Mouse (Mus musculus): ENCODE data around the gene Spag17. TPM values are rescaled to one million over a fixed set of nuclear protein-coding genes. Genes with fewer than 3 reads are reported as not detected.
"Not testable (repeated sequence)": the region's sequence is repeated elsewhere in the genome, so short reads cannot be mapped to it uniquely, and the experiment has no call there.

Spag17 gene
- total RNA-seq (2021) = under 1 TPM in 1 of 2 experiments, not detected in 1; 0.20 TPM
- long read RNA-seq, experiment 1 = 0 reads
- long read RNA-seq, experiment 2 = 0 reads

DNA sequence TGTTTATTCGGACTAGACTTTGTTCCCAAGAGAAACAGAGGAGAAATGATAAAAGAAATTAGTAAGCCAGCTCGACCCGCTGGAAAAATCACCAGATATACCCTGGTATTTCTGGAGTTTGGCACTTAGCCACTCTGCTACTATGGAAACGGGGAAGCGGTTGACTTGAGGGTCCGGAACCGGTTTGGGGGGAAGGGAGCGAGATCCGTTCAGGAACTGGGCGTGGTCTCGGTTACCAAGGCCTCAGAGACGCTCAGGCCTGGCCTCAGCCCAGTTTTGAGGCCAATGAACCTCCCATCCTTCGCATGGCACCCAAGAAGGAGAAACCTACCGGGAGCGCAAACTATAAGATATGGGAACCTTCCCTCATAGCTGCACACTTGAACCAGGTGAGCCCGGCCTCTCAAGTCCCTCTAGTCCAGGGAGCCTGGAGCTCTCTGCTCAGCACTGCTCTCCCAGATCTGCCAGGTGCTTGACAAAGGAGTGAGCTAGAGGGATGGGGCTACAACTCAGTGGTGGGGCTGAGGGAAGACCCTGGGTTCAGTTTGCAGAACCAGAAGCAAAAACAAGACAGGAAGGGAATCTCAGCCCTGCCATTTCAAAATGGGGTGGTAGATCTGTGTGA is at the start of gene Spag17:
TSS of gene Spag17 (plus strand) at position 220 of the 625 bp plus-strand sequence.
- DNase-seq (ENCODE audit: low spot score in 2 of 2) = no peak

DNA sequence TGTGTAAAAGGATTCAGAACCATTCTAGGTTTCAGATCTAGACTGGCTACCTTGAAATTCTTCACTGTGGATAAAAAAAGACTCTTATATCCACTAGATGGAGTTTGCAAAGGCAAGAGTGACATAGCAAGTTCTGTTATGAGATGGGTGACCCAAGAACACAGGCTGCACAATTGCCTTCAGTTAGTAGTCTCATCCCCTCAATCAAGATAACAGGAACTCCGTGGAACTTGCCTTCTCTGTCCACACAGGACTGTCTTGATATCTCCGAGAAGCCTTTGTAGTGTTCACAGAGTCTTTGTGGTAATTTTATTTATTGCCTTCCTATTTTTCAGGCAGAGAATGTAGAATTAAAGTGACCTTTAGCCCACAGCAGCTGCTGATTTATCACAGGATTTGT is 42.9 kb upstream of the Spag17 start:
- DNase-seq (ENCODE audit: low spot score in 2 of 2) = no peak

DNA sequence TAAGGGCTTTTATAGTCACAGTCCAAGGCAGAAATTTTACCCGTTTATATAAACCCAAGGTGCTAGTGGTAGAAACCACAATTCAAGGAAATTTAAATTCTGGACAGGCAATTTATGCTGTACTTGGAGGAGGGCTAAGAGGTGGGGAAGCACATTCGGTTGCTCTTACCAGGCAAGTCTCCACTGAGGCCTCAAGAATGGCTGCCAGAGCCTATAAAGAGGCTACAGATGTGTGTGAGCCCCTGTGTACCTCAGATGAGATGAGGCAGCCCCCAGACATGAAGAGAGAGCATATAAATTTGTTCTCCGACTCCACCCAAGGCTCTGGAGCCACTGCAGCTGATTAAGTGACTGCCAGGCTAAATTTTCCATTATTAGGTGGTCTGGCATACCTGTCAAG is 42.4 kb upstream of the Spag17 start:
- no peak for DNase-seq (ENCODE audit: low spot score in 2 of 2)

DNA sequence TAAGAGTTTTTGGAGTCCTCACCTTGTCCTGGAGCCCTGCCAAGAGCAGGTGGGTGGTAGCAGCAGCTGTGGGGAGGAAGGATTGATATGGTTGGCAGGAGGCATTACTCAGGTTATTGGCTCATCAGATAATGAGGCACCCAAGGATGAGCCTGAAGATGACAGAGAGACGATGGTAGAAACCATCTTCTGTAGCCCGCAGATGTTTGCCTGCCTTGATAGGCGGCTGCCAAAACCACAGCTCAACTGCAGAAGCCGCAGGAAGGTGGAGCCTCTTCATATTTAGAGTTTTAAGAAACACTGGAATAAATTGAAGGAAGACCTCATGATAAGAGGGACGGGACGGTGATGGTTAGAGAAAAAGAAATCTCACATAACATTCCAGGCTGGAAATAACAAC is 42.0 kb upstream of the Spag17 start:
- DNase-seq (ENCODE audit: low spot score in 2 of 2) = no peak

DNA sequence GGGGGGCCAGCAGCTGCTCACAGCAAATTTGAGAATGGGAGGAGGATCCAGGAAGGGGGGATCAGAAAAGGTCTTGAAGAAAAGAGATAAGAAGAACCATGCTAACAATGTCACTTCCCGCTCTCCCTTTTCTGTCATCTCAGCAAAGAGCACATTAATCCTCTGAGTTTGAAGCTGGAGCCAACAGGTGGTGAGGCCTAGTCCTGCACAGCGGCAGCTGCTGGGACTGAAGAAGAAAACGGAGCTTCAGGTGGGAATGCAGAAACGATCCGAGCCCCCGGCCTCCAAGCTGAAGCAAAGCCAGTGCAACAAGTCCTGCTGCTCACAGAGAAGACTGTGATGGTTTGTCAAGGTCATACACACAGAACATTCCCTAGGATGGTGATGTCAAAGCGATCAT is 34.3 kb upstream of the Spag17 start:
- DNase-seq (ENCODE audit: low spot score in 2 of 2) = no peak

DNA sequence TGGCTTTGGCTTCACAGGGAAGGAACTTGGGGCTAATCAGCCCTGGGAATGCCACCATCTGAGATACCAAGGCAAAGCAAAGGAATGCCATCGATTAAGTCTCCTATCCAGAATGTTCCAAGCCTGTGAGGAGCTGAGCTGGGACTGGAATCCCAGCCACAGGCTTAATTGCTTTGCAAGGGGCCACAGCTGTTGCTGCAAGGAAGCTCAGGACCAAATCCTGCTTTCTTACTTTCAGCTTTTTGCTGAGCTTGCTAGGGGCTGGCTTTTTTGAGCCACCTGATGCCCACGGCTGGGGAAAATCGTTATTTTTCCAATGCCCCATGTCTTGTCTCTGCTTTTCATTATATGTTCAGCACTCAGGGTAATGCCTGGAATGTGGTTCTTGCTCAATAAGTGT is 30.6 kb upstream of the Spag17 start:
- DNase-seq (ENCODE audit: low spot score in 2 of 2) = no peak

DNA sequence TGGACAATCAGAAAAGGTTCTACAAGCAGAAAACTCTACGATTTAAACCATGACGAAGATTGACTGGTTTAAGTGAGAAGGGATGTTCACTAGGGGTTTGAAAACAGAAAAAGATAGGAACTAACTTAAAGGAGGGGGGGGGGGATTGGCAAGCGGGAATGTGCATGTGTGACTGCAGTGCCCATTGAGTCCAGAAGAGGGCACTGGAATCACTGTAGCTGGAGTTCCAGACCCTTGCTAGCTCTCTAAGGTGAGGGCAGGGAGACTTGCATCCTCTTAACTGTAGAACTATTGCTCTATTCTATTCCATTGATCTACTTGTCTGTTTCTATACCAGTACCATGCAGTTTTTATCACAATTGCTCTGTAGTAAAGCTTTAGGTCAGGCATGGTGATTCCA is 26.3 kb upstream of the Spag17 start:
- DNase-seq (ENCODE audit: low spot score in 2 of 2) = no peak

DNA sequence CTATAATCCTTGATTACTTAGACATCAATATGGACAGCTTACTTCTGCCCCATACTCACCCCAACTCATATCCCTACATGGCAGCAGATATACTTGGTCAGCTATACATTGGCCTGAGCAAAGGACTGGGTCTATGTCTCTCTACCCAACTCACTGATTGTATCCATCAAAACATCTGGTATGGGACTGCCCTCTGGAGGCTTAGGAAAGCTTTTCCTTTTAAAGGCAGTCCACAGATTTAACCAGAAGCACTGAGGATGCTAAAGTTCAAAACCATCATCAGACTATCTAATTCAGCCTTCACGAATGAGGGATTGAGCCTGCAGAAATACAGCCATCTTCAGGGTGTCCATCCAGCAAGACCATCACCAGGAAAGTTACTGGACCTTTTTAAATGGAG is 20.5 kb upstream of the Spag17 start:
- no peak for DNase-seq (ENCODE audit: low spot score in 2 of 2)

DNA sequence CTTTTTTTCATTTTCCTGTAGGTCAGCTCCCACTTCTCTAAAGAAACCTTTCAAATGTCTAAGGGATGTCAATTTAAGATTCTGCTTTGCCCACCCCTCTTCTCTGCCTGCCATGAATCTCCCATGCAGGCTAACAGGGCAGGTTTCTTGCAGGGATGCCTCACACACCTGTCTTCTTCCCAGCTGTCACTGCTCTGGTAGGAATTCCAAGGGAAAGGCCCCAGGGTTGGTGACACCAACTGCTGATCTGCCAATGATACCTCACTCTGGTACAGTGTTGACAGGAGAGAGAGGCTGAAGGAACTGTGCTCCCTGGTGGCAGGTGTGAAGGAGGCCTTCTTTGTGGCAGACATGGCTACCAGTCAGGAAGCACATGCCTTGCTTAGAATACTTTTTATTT is 10.1 kb upstream of the Spag17 start:
- DNase-seq (ENCODE audit: low spot score in 2 of 2) = no peak

DNA sequence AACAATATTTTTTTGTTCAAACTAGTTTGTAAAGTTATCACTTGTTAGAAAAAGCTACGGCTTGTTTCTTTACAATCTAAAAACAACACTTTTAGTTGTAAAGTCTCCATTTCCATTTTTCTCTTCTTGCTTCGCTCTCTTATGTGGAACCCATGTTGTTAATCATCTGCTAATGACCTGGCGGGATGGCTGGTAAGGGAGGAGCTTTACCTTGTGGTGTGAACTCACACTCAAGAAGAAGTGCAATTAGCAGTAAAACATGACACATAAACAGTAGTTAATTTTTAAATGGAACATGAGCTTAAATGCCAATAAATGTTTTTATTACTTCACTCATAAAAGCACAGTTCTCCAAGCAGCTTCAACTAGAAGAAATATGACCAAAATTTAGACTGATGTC is 3.7 kb upstream of the Spag17 start:
- DNase-seq (ENCODE audit: low spot score in 2 of 2) = no peak

DNA sequence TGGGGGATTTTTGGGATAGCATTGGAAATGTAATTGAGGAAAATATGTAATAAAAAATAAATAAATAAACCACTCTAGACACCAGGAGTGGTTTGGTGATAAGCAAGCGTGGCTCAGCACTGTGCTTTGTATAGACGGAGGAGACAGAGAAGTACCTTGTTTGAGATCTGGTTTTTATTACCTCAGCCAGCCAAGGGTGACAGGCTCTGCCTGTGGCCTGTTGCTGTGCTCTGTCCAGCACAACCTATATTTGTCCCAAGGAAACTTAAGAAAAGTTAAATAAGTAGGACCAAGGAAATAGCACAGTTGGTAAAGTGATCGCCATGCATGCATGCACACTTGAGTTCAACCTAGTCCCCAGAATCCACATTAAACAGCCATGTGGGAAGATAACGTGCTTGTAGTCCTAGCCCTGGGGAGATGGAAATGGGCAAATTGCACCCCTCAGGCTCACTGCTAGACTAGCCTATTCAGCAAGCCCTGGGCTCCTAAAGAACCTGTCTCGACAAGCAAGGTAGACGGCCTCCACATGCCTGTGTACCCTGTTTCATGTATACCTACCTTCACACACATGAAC is 1.1 kb upstream of the Spag17 start:
- no peak for DNase-seq (ENCODE audit: low spot score in 2 of 2)

DNA sequence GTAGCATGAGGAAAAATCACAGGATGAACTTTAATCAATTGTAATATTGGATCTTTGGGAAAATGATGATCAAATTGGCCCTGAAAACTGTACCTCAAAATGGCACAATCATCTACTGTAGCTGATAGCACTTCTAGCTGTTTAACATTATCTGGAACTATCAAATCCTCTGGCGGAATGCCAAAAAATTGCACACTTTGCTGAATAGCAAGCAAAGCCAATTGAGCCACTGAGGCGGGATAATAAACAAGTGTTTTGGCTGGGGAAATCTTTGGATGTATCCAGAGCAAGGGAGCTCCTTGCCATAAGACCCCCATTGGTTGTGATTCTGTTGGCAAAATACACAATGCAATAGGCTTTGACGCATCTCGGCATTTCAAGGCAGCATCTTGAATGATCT is 9.5 kb downstream of the Spag17 start:
- not testable (repeated sequence) for DNase-seq (ENCODE audit: low spot score in 2 of 2)

DNA sequence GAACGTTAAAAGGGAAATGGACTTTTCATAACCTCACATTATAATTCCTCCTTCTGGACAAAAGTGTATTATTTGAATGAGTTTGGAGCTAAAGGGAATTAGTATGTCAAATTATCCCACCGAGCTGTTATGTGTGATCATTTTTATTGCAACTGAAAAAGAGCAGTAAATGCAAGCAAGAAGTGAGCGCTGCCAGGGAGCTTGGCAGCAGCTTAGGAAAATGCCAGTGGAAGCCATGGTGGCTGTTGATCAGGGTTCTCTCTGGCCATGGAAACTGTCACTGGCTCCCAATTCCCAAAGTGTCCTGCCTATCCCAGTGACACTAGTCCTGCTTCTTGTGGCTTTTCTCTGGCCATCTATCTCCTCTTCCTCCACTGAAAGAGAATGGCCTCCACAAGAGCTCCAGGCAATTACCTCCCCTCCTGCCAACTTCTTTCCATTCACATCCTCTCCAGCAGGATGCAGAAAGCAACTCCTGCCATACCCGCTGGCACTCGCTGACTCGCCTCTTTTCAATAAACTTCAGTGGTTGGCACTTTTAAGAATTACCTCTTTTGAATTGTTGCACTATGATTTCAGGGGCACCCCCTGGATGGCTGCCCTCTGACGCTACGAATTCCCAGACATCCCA is 28.7 kb downstream of the Spag17 start:
- no peak for DNase-seq (ENCODE audit: low spot score in 2 of 2)

DNA sequence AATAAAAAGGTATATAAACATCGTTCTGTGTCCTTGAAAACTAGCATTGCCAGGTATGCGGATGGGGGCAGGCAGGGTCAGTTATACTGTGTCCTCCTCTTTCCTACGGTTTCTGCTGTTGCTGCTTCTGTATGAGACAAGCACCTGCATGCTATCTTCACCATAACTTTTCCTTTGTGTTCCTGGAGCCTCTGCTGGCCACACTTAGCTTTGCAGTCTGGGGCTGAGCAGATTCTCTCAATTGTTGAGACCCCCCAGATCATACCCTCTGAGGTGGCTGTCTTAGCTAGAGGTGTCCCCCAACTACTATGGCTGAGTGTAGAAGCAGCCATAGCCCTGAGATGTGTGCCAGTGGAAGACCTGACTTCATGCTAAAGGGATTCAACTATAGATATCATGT is 37.7 kb downstream of the Spag17 start:
- no peak for DNase-seq (ENCODE audit: low spot score in 2 of 2)

DNA sequence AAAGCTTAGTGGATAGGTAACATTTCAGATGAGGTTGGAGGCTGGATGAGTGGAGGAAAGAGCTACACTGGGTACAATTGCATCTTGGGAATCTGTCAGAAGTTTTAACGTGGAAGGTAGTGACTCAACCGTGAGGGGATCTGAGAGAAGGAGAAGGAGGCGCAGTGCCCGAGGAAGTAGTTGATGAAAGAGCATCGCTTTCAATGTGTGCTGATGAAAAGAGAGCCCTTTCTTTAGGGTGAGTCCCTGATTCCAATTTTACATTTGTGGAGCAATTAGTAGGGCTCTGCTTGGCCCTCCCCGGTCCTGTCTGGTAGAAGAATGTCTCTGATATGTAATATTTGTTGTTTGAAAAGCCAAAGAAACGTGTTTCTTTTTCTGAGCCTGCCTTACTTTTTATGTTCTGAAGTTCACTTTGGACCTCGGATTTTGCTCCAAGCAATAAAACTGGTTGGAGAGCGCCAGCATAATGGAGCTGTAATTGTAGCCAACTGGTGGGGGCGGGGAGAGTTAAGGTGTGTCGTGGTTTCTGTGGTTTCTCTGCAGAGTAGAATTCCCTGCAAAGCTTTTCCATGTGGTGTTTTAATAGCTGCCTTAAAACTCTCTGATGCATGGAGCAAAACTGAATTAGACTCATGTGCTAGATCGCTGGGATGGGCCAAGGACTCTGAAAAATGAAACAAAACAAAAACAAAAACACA is 45.9 kb downstream of the Spag17 start:
- no peak for DNase-seq (ENCODE audit: low spot score in 2 of 2)

DNA sequence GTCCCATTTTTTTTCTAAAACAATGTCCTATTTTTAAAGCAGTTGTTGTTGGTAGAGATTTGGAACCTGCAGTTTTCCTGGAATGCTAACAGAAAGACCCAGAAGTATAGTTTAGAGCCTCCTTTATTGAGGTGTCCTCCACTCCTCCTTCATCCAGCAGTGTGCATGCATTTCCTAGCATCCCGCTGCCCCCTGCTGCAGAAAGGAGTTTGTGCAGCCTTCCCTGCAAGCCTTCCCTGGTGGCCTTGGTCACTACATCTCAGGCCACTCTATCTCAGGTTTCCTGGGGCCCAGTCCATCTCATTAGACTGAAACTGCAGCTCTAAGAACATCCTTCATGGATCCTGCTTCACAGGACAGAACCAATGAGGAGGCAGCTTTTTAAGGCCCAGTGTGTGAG is 51.0 kb downstream of the Spag17 start:
- no peak for DNase-seq (ENCODE audit: low spot score in 2 of 2)

DNA sequence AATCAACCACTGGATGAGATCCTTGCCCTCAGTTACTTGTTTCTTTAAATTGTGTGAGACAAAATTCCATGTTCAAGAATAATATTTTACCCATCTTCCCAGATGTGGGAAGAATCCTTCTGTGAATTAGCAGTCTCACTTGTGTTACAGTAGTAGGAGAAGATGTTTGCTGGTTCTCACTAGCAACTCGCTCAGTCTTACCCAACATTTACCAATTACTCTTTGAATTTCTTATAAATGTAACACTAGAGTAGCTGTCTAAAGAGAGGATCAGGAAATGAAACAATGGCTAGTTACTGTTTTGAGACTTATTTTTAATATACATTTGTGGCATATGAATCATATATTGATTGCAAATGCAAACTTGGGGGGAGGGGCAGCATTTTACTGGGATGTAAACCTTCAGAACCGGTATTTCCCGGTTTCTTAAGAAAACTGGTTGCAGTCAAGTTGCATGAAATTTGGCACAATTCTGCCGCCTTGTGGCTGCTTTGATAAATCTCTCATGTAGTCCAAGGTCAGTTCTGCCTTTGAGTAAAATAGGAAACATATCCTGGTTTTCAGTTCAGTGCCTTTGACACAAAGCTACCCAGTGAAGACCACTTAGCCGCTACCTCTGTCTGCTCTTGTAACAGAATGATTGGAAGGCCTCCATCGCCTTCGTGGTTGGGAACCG is 53.5 kb downstream of the Spag17 start:
- peak in 1 of 2 experiments; percentile 10 for DNase-seq (ENCODE audit: low spot score in 2 of 2)

DNA sequence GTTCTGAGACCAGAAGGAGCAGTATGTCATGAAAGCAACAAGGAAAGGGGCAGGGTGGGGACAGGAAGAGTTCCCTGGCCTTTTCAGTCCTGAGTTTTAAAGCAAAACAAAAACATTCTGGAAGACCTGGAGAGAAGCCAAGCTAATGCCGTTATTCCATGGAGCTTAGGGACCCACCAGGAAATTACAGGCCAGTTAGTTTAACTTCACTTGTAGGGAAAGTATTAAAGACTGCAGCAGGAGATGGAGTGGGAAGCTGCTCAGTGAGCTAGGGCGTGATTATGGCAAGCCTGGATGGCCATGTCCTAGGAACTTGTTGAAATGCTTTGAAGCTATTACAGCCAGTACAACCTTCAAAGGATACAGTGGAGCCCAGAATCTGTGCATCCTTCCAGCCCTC is 60.0 kb downstream of the Spag17 start:
- DNase-seq (ENCODE audit: low spot score in 2 of 2) = no peak

DNA sequence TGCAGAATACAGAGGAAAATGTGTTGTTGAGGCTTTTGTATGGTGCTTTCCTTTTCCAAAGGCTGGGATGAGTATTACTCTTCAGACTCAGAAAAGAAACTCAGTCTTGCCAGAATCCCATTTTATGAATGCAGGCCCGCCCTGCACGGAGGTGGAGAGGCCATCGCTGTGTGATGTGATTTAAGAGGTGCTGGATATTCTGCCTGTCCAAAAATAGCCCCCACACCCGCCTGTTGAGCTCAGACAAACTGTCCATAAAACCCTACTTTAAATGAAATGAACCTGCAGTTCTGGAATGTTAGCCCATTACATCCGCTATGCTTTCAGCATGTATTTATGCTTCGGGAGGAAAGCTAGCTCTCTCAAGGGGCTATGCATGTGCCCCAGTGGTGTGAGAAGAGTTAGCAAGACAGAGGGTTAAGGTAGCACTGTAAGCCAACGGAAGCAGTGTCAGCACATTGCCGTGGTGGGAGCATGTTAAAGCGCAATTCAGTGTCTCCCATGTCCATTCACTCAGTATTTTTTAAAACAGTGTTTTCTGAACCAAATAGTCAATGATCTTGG is 68.9 kb downstream of the Spag17 start:
- DNase-seq (ENCODE audit: low spot score in 2 of 2) = no peak

DNA sequence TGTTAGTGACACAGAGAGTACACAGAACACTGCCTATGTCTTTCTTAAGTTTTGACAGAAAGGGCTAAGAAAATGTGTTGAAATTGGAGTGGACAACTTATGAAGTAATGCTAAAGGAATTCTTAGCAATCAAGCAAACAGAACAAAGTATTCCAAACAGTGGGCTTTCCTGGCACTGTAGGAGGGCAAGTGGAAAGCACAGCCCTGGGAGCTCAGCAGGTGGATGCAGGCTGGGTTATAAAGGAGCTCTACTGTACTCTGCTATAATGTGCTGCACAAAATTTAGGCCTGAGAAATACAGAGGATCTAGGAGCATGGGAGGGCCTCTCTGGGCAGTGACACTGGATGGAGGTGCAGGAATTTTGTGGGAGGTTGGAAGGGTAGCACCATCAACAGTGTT is 71.3 kb downstream of the Spag17 start:
- no peak for DNase-seq (ENCODE audit: low spot score in 2 of 2)

DNA sequence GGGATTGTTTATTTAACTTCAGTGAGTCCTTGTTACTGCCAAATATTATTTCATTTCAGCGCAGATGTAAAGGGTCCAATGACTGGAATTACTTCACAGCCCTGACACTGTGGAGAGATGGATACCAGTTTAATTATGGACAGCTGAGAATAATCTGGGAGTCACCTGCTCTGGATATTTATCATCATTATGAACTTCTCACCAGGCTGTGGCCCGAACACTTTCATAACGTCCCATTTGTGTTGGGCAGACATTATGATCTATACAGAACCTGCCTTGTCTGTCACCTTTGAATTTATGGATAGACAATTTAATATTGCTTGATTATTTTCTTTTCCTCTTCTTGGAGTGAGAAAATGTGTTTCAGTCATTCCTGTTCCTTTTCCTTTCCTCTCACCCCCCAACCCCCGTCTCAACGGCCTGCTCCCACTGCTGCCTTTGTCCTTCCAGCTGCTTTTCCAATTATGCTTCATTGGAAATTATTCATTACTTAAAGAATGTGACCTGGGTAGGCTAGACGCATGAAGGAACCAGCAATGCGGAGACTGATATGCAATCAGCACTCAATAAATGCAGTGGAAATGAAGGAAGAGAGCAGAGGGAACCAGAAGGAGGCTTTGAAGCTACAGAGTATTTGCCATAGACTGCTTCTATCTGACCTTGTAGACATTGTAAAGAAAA is 74.7 kb downstream of the Spag17 start:
- DNase-seq (ENCODE audit: low spot score in 2 of 2) = no peak
